Mouse (Mus musculus) CH12.LX (cell line): ENCODE data around the gene Cmtm6. TPM values are rescaled to one million over a fixed set of nuclear protein-coding genes. Genes with fewer than 3 reads are reported as not detected.
"Not testable (repeated sequence)": the region's sequence is repeated elsewhere in the genome, so short reads cannot be mapped to it uniquely, and the experiment has no call there.

ENCODE experiments used
- DNase-seq: peaks from one replicate; pipeline ENCODE4 v3.0.0-alpha.2; 2013; ENCODE audit errors: extremely low read depth
- H3K27ac ChIP-seq: 2 replicates; pipeline ENCODE4 v1.5.1; 2012; ENCODE audit warnings: low read depth, mild to moderate bottlenecking, control low read depth, moderate library complexity; ENCODE audit not compliant: insufficient read depth
- H3K27me3 ChIP-seq: replicated peaks from 2 replicates; pipeline ENCODE3; 2012; ENCODE audit warnings: inconsistent platforms
- H3K36me3 ChIP-seq, 2 experiments: replicated peaks in 1 of 2; 2 replicates each; pipeline versions ENCODE3 to v1.6.1; 2012; ENCODE audit warnings: inconsistent platforms in 1 of 2, low read length in 1 of 2, mild to moderate bottlenecking in 1 of 2, mixed read lengths in 1 of 2, moderate library complexity in 1 of 2; ENCODE audit not compliant: control insufficient read depth in 1 of 2, insufficient read depth in 1 of 2
- H3K4me1 ChIP-seq, 2 experiments: 2 replicates each; pipeline ENCODE4 v1.6.1; 2012; ENCODE audit warnings: inconsistent platforms in 1 of 2, moderate library complexity in 1 of 2; ENCODE audit not compliant: insufficient read depth in 2 of 2, control insufficient read depth in 1 of 2
- H3K4me2 ChIP-seq: 2 replicates; pipeline ENCODE4 v1.6.1; 2012; ENCODE audit warnings: low read depth, mild to moderate bottlenecking, control low read depth; ENCODE audit not compliant: poor library complexity, insufficient read depth, severe bottlenecking
- H3K4me3 ChIP-seq, 3 experiments: fragments of 150-350 bp in 1 of 3; sonication (generic) in 1 of 3; replicated peaks in 1 of 3; 2 replicates each; pipeline versions ENCODE3 to v1.5.1; 2011 to 2012; ENCODE audit warnings: low read depth in 2 of 3, low read length in 2 of 3, mild to moderate bottlenecking in 2 of 3, moderate library complexity in 2 of 3, control low read depth in 1 of 3, improper control_type of control experiment in 1 of 3, inconsistent platforms in 1 of 3, mixed read lengths in 1 of 3; ENCODE audit not compliant: poor library complexity in 1 of 3
- H3K79me2 ChIP-seq: replicated peaks from 2 replicates; pipeline ENCODE4 v1.6.1; 2012; ENCODE audit warnings: mild to moderate bottlenecking, moderate library complexity; ENCODE audit not compliant: control insufficient read depth, poor library complexity, insufficient read depth, severe bottlenecking; ENCODE audit errors: extremely low read depth
- H3K9ac ChIP-seq: 2 replicates; pipeline ENCODE4 v1.6.1; 2012; ENCODE audit warnings: low read depth, mild to moderate bottlenecking, control low read depth, moderate library complexity; ENCODE audit not compliant: insufficient read depth
- H3K9me3 ChIP-seq: replicated peaks from 2 replicates; pipeline ENCODE3; 2012; ENCODE audit warnings: low read length, inconsistent platforms, mixed read lengths
- BHLHE40 ChIP-seq: IDR thresholded peaks from 2 replicates; pipeline ENCODE4 v1.6.1; 2011; ENCODE audit warnings: mild to moderate bottlenecking, low read depth, low read length, improper control_type of control experiment
- CHD2 ChIP-seq: IDR thresholded peaks from 2 replicates; pipeline ENCODE4 v1.6.1; 2011; ENCODE audit warnings: low read length, improper control_type of control experiment
- ELF1 ChIP-seq: IDR thresholded peaks from 2 replicates; pipeline ENCODE4 v1.6.1; 2014; ENCODE audit warnings: low read depth, mild to moderate bottlenecking, inconsistent platforms, low read length, improper control_type of control experiment
- EP300 ChIP-seq: IDR thresholded peaks from 2 replicates; pipeline ENCODE4 v1.6.1; 2011; ENCODE audit warnings: low read length, improper control_type of control experiment
- JUN ChIP-seq: IDR thresholded peaks from 2 replicates; pipeline ENCODE4 v1.6.1; 2011; ENCODE audit warnings: low read depth, mild to moderate bottlenecking, low read length, improper control_type of control experiment, moderate library complexity; ENCODE audit not compliant: insufficient read depth
- JUND ChIP-seq: conservative IDR thresholded peaks from 2 replicates; pipeline ENCODE4 v1.6.1; 2011; ENCODE audit warnings: low read depth, low read length, improper control_type of control experiment
- MAFK ChIP-seq: IDR thresholded peaks from 2 replicates; pipeline ENCODE4 v1.6.1; 2011; ENCODE audit warnings: low read length, improper control_type of control experiment; ENCODE audit not compliant: insufficient replicate concordance
- MAX ChIP-seq: IDR thresholded peaks from 2 replicates; pipeline ENCODE4 v1.6.1; 2011; ENCODE audit warnings: low read length, improper control_type of control experiment
- MXI1 ChIP-seq: IDR thresholded peaks from 2 replicates; pipeline ENCODE4 v1.6.1; 2011; ENCODE audit warnings: mild to moderate bottlenecking, low read depth, low read length, improper control_type of control experiment
- MYC ChIP-seq: IDR thresholded peaks from 2 replicates; pipeline ENCODE4 v1.6.1; 2011; ENCODE audit warnings: low read depth, mild to moderate bottlenecking, improper control_type of control experiment, low read length
- NELFE ChIP-seq: IDR thresholded peaks from 2 replicates; pipeline ENCODE4 v1.6.1; 2011; ENCODE audit warnings: low read depth, low read length, improper control_type of control experiment
- NRF1 ChIP-seq: IDR thresholded peaks from 2 replicates; pipeline ENCODE4 v1.6.1; 2014; ENCODE audit warnings: low read depth, mild to moderate bottlenecking, inconsistent platforms, low read length, improper control_type of control experiment, moderate library complexity
- POLR2A ChIP-seq: IDR thresholded peaks from 2 replicates; pipeline ENCODE4 v1.6.1; 2011; ENCODE audit warnings: low read depth, mild to moderate bottlenecking, improper control_type of control experiment, low read length
- SMC3 ChIP-seq: IDR thresholded peaks from 2 replicates; pipeline ENCODE4 v1.6.1; 2011; ENCODE audit warnings: low read depth, low read length, improper control_type of control experiment
- TBP ChIP-seq: conservative IDR thresholded peaks from 2 replicates; pipeline ENCODE4 v1.6.1; 2011; ENCODE audit warnings: low read depth, low read length, improper control_type of control experiment
- TCF12 ChIP-seq: IDR thresholded peaks from 2 replicates; pipeline ENCODE4 v1.6.1; 2014; ENCODE audit warnings: low read depth, mild to moderate bottlenecking, inconsistent platforms, low read length, improper control_type of control experiment
- UBTF ChIP-seq: IDR thresholded peaks from 2 replicates; pipeline ENCODE4 v1.6.1; 2012; ENCODE audit warnings: low read depth, mild to moderate bottlenecking, inconsistent platforms, low read length, improper control_type of control experiment, moderate library complexity
- USF2 ChIP-seq: conservative IDR thresholded peaks from 2 replicates; pipeline ENCODE4 v1.6.1; 2011; ENCODE audit warnings: low read depth, low read length, improper control_type of control experiment
- ZC3H11A ChIP-seq: IDR thresholded peaks from 2 replicates; pipeline ENCODE4 v1.6.1; 2012; ENCODE audit warnings: low read depth, mild to moderate bottlenecking, inconsistent platforms, low read length, improper control_type of control experiment
- ZKSCAN1 ChIP-seq: IDR thresholded peaks from 2 replicates; pipeline ENCODE4 v1.6.1; 2012; ENCODE audit warnings: low read depth, inconsistent platforms, low read length, improper control_type of control experiment, borderline replicate concordance
- dilution Hi-C: fragments of 300-500 bp; cut with MboI; formaldehyde crosslinking; loops from 2 replicates; pipeline ENCODE4 v1.14.3; 2020; ENCODE audit warnings: low sequenced_read_pairs; ENCODE audit not compliant: extremely low pct_unique_long_range_greater_than_20kb, extremely low pct_ligation_motif_present
- in situ Hi-C: fragments of 300-500 bp; cut with MboI; formaldehyde crosslinking; loops from 3 replicates; pipeline ENCODE4 v1.14.3; 2019; ENCODE audit warnings: low sequenced_read_pairs, low pct_ligation_motif_present, low pct_unique_long_range_greater_than_20kb, mixed read lengths
- polyA plus RNA-seq: library from polyadenylated mRNA; unstranded; fragments of >175 nt; gene quantifications from 2 replicates; pipeline ENCODE4 v1.2.1, GENCODE M21; 2012; ENCODE audit warnings: low read depth; ENCODE audit not compliant: insufficient read length
- total RNA-seq, 2 experiments: library from RNA; depleted of rRNA; stranded (reverse); fragments of 300-350 nt in 1 of 2; fragments of >200 nt in 1 of 2; gene quantifications; 2 replicates each; pipeline ENCODE4 v1.2.3; 2012 to 2014

Gene Cmtm6
- total and polyA plus RNA-seq, 3 experiments: 30.1 to 39.5 (median 38.0) TPM

- Histone ChIP-seq H3K4me1 (peaks cover 5 to 25% of the 10 kb centered on the region in 2 experiments; a peak in 3 of 4 replicates), H3K27ac (peak overlapping the region; percentile 49), H3K9me3 (no peaks in the 10 kb centered on the region), H3K4me2 (peak overlapping the region; percentile 56), H3K36me3 (peaks cover 11 to 26% of the 10 kb centered on the region in 2 experiments), H3K79me2 (peaks cover 18% of the 10 kb centered on the region), H3K4me3 (peak overlapping the region; percentile 77 to 99 (median 83)), H3K9ac (peak overlapping the region; percentile 86), H3K27me3 (no peaks in the 10 kb centered on the region)
- DNase-seq: no peak
- TF ChIP-seq ZC3H11A: no peak
- 0 out of 2 replicates have a peak, but pooled peaks have one; percentile 32 for TF ChIP-seq UBTF
- peak; percentile 10; the same call in 1 of the 2 replicates for TF ChIP-seq MXI1
- dilution Hi-C loops: no loop called here
- in situ Hi-C loops: no loop called here
These were observed 41.9 kb upstream of the Cmtm6 start for GRCm38 (mm10) chr9:114688953-114689407.

- Histone ChIP-seq H3K27ac (no peak overlapping the region), H3K9me3 (no peaks in the 10 kb centered on the region)
- dilution Hi-C loops: no loop called here
These were observed 40.8 kb upstream of the Cmtm6 start for GRCm38 (mm10) chr9:114690119-114690601.

GRCm38 (mm10) chr9:114691112-114691511, 39.8 kb upstream of the Cmtm6 start:
- H3K4me2 ChIP-seq: no peak overlapping the region
- TF ChIP-seq NRF1 (no peak), ZKSCAN1 (peak; percentile 82), TBP (no peak)
- TF ChIP-seq, all 38 proteins: peak for 1
- peak; percentile 17 for DNase-seq

More at GRCm38 (mm10) chr9:114690119-114690601, 40.8 kb upstream of the Cmtm6 start:
- Histone ChIP-seq H3K79me2 (peaks cover 19% of the 10 kb centered on the region), H3K4me3 (peak overlapping the region; percentile 10 to 83 (median 77)), H3K36me3 (peaks cover 12 to 37% of the 10 kb centered on the region in 2 experiments), H3K27me3 (no peaks in the 10 kb centered on the region), H3K4me1 (peaks cover 5 to 33% of the 10 kb centered on the region in 2 experiments; a peak in 3 of 4 replicates), H3K4me2 (peak overlapping the region; percentile 56), H3K9ac (no peak overlapping the region)
- peak; percentile 76 for TF ChIP-seq MAX
- peak; percentile 61 for TF ChIP-seq JUN
- TF ChIP-seq NRF1: no peak
- peak; percentile 51 for TF ChIP-seq BHLHE40
- no peak for TF ChIP-seq TCF12
- TF ChIP-seq ELF1: no peak
- peak; percentile 81 for TF ChIP-seq JUND
- TF ChIP-seq EP300: no peak
- no peak for TF ChIP-seq NELFE
- TF ChIP-seq MAFK: no peak
- TF ChIP-seq POLR2A: no peak
- TF ChIP-seq MYC: peak; percentile 84; the same call in 1 of the 2 replicates
- peak; percentile 77; the same call in 1 of the 2 replicates for TF ChIP-seq MXI1
- TF ChIP-seq SMC3: no peak
- no peak for TF ChIP-seq CHD2
- TF ChIP-seq USF2: no peak
- in situ Hi-C loops: no loop called here
- DNase-seq: peak; percentile 24

GRCm38 (mm10) chr9:114695662-114696061, 35.3 kb upstream of the Cmtm6 start:
- H3K4me2 ChIP-seq, H3K9me3 ChIP-seq, H3K4me3 ChIP-seq, dilution Hi-C loops, H3K27ac ChIP-seq, H3K9ac ChIP-seq, H3K27me3 ChIP-seq, in situ Hi-C loops, DNase-seq: not testable (repeated sequence)
- Histone ChIP-seq H3K79me2 (peaks cover 30% of the 10 kb centered on the region), H3K36me3 (peaks cover 21 to 73% of the 10 kb centered on the region in 2 experiments), H3K4me1 (peaks cover 0 to 20% of the 10 kb centered on the region in 2 experiments; a peak in 2 of 4 replicates)

More at GRCm38 (mm10) chr9:114691112-114691511, 39.8 kb upstream of the Cmtm6 start:
- Histone ChIP-seq H3K36me3 (peaks cover 12 to 39% of the 10 kb centered on the region in 2 experiments), H3K9ac (no peak overlapping the region), H3K27ac (no peak overlapping the region), H3K27me3 (no peaks in the 10 kb centered on the region), H3K4me1 (peaks cover 5 to 35% of the 10 kb centered on the region in 2 experiments; a peak in 3 of 4 replicates), H3K4me3 (no peak overlapping the region), H3K9me3 (no peaks in the 10 kb centered on the region), H3K79me2 (peaks cover 19% of the 10 kb centered on the region)
- dilution Hi-C loops (no loop called here), in situ Hi-C loops (no loop called here)
